Mouse (Mus musculus) heart, postnatal 0 days (tissue): ENCODE measurements at regions not wholly inside any gene's neighbourhood (a gene's known extent, or its start where the extent isn't known, plus 50 kb on each side); places are given as distances from the start of the nearest gene placed in this dataset.

Source experiments
- ATAC-seq: fragments of 200-750 bp; cut with Nextera tagmentation; 2 replicates; pipeline ENCODE4 v1.8.0; 2017; ENCODE audit warnings: low read depth, moderate number of reproducible peaks, moderate library complexity; ENCODE audit not compliant: insufficient read depth
- DNase-seq: peaks from one replicate; pipeline ENCODE4 v3.0.0-alpha.2; 2016; ENCODE audit warnings: low spot score
- H3K27ac ChIP-seq: fragments of 300-500 bp; sonication (generic); 2 replicates; pipeline ENCODE4 v1.5.1; 2014; ENCODE audit warnings: low read depth, mild to moderate bottlenecking
- H3K27me3 ChIP-seq: fragments of 300-500 bp; sonication (generic); 2 replicates; pipeline ENCODE4 v1.6.1; 2014; ENCODE audit warnings: low read length, mixed read lengths; ENCODE audit not compliant: control insufficient read depth, insufficient read depth
- H3K36me3 ChIP-seq: fragments of 300-500 bp; sonication (generic); replicated peaks from 2 replicates; pipeline ENCODE4 v1.6.1; 2014; ENCODE audit warnings: low read length, mixed read lengths; ENCODE audit not compliant: control insufficient read depth, insufficient read depth
- H3K4me1 ChIP-seq: fragments of 300-500 bp; sonication (generic); 2 replicates; pipeline ENCODE4 v1.6.1; 2014; ENCODE audit warnings: antibody characterized with exemption; ENCODE audit not compliant: control insufficient read depth, insufficient read depth
- H3K4me2 ChIP-seq: fragments of 300-500 bp; sonication (generic); 2 replicates; pipeline ENCODE4 v1.6.1; 2014; ENCODE audit warnings: low read depth, mild to moderate bottlenecking, low read length, moderate library complexity
- H3K4me3 ChIP-seq: fragments of 300-500 bp; sonication (generic); 2 replicates; pipeline ENCODE4 v1.5.1; 2014; ENCODE audit warnings: low read depth, low read length
- H3K9ac ChIP-seq: fragments of 300-500 bp; sonication (generic); replicated peaks from 2 replicates; pipeline ENCODE4 v1.6.1; 2014; ENCODE audit warnings: low read depth, low read length, mixed read lengths
- H3K9me3 ChIP-seq: fragments of 300-500 bp; sonication (generic); replicated peaks from 2 replicates; pipeline ENCODE4 v1.6.1; 2016; ENCODE audit warnings: low read length; ENCODE audit not compliant: control insufficient read depth
- CTCF ChIP-seq: IDR thresholded peaks from 2 replicates; pipeline ENCODE4 v1.5.1; 2016; ENCODE audit warnings: antibody characterized with exemption, control low read depth, low read depth
- EP300 ChIP-seq: IDR thresholded peaks from 2 replicates; pipeline ENCODE4 v1.6.1; 2016; ENCODE audit warnings: antibody characterized with exemption, low read depth
- WGBS: fragments of 180-500 bp; shearing (Covaris S2); extraction: QIAGEN DNeasy Blood & Tissue Kit; methylation state at CpG from one replicate; pipeline ENCODE4 v1.1.7; 2014; 5-methylcytosine and 5-hydroxymethylcytosine counted together

DNA sequence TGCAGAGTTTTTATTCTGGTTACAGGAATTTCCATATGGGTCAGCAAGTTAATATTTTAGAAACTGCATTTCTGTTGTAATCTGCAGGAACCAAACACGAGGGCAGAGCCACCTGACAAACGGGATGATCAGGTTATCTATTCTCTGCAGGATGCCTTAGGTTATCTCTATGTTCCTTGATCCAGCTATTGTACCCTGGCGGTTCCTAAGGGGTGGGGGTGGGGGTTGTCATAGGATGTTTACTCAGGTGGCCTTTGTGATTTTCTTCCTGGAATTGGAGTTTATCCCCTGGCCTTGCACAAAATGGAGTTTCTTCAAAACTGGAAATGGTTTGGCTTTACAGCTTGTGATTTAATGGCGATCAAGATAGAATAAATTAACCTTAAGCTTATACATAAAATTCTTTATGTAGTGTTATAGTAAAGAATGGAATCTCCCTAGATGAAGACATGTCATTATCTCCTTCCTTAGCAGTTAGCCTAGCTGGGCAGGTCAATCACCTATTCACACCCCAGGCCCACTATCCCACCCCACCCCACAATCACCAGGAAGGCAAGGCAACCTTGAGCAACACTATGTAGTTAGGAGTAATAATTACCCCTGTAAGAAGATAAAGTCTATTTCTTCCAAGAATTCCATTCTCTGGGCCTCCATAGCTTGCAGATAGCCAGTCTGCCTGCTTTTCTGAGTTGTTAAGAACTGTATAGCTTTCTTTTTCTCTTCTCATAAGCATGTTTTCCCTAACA, 192.3 kb upstream of the B430218F22Rik start:
- H3K4me1 ChIP-seq, result no peaks in the 10 kb centered on the region
- no peak overlapping the region for H3K9ac ChIP-seq
- DNase-seq, result no peak
- TF ChIP-seq CTCF (no peak), EP300 (no peak)
- ATAC-seq, result no peak
- no peaks in the 10 kb centered on the region for H3K27me3 ChIP-seq
- WGBS, result 35% methylated on average over 4 of the region's 4 CpGs
- no peaks in the 10 kb centered on the region for H3K9me3 ChIP-seq
- H3K27ac ChIP-seq, result no peak overlapping the region
- no peak overlapping the region for H3K4me3 ChIP-seq
- no peaks in the 10 kb centered on the region for H3K36me3 ChIP-seq
- no peak overlapping the region for H3K4me2 ChIP-seq

DNA sequence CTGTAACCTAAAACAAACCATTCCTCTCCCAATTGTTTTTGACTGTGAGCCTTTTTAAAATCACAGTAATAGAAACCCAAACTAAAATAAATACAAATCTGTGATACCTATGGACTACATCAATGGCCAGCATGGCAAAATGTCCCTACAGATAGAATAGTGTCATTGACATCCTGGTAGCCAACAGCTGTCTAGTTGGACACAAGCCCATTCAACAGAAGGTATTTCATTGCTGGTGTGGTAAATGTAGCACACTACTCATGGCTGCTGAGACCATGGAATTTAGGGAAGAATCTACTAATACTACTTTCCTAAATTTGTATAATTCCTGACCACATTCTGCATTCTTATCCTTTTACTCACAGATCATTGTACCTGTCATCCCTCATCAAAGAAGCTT, 178.3 kb upstream of the B430218F22Rik start:
- no peak overlapping the region for H3K4me2 ChIP-seq
- no peaks in the 10 kb centered on the region for H3K9me3 ChIP-seq
- no peak overlapping the region for H3K4me3 ChIP-seq
- no peaks in the 10 kb centered on the region for H3K27me3 ChIP-seq
- DNase-seq (no peak), ATAC-seq (no peak)
- H3K9ac ChIP-seq, result no peak overlapping the region
- TF ChIP-seq EP300, result no peak
- TF ChIP-seq CTCF, result no peak
- H3K4me1 ChIP-seq, result no peaks in the 10 kb centered on the region
- no peaks in the 10 kb centered on the region for H3K36me3 ChIP-seq
- H3K27ac ChIP-seq, result no peak overlapping the region

DNA sequence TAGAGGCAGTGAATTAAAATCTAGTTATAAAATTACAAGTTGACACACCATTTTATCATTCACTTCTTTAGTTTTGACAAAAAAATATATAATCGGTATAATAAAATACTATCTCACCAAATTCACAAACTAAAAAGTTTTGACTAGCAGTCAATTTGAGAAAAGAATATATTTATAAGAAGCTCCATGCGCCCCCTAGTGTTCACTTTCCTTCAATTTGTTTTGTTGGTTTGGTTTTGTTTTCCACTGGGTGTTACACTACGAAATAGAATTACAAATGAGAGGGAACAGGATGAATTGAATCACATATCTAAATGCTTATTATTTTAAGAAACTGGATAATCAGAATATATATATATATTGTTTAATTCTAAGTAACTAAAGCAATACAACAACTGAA, 159.1 kb upstream of the B430218F22Rik start:
- Histone ChIP-seq H3K27ac (no peak overlapping the region), H3K27me3 (no peaks in the 10 kb centered on the region), H3K4me2 (no peak overlapping the region), H3K4me1 (no peaks in the 10 kb centered on the region), H3K4me3 (no peak overlapping the region), H3K36me3 (no peaks in the 10 kb centered on the region), H3K9me3 (no peaks in the 10 kb centered on the region), H3K9ac (no peak overlapping the region)
- ATAC-seq (no peak), DNase-seq (no peak)
- 30% methylated on average over 3 of the region's 3 CpGs for WGBS
- TF ChIP-seq CTCF (peak; percentile 49), EP300 (no peak)

DNA sequence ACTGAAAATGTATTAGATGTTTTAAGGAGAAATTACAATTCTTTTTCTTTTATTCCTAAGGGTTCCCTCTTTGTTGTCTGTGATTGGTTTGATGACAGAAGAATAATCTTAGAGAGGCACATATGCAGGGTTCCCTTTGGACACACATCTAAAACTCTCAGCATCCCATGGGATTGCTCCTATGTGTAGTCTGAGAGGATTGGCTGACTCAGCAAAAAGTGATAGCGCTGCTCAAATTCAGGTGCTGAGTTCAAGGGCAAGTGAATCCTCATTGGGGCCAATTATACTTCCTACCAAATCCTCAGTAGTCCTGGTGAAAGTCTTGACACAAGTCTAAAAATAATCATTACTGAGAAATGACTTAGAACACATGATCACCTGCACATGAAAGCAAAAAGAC, 148.5 kb upstream of the B430218F22Rik start:
- Histone ChIP-seq H3K9ac (no peak overlapping the region), H3K4me1 (no peaks in the 10 kb centered on the region), H3K9me3 (no peaks in the 10 kb centered on the region), H3K27me3 (no peaks in the 10 kb centered on the region), H3K4me2 (no peak overlapping the region), H3K27ac (no peak overlapping the region), H3K36me3 (no peaks in the 10 kb centered on the region), H3K4me3 (no peak overlapping the region)
- TF ChIP-seq EP300, result no peak
- TF ChIP-seq CTCF, result no peak
- ATAC-seq (no peak), DNase-seq (no peak)
- 82% methylated on average over 1 of the region's 1 CpGs for WGBS

DNA sequence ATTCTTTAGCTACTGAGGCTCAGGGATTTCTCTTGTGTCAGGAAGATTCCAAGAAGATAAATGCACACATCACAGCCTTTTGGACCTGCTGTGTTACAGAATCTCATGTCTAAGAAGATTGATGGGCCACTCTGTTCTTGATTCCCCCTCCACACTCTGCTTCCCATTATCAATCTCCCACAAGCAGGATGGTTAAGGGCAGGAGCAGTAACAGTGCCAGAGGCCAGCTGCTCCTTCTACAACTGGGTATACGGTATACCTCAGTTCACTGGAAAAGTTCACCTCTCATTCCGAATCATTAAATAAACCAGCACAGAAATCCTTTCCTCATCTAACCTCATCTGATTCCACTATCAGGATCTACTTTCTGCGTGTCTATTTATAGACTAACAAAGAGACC, 141.8 kb upstream of the B430218F22Rik start:
- H3K9me3 ChIP-seq, result no peaks in the 10 kb centered on the region
- no peaks in the 10 kb centered on the region for H3K36me3 ChIP-seq
- H3K9ac ChIP-seq, result no peak overlapping the region
- ATAC-seq, result no peak
- H3K4me3 ChIP-seq, result no peak overlapping the region
- no peak overlapping the region for H3K4me2 ChIP-seq
- 56% methylated on average over 3 of the region's 3 CpGs for WGBS
- no peaks in the 10 kb centered on the region for H3K27me3 ChIP-seq
- no peak overlapping the region for H3K27ac ChIP-seq
- H3K4me1 ChIP-seq, result no peaks in the 10 kb centered on the region
- DNase-seq, result no peak
- no peak for TF ChIP-seq EP300
- TF ChIP-seq CTCF, result no peak

DNA sequence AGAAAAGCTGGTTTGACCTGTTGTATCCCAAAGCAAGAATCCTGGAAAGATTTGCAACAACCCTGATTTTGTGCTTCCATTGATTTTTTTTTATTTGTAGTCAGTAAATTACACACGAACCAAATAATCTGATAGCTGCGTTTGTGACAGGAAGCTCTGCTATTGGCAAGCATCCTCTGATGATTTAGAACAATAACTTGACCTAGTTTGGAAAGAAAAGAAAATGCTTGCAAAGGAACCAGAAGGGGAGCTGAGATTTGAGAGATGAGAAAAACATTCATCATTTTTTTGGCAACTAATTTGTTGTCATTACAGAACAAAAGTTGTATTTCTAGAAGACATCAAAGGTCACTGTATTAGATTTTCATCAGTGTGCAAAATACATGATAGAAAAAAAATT, 140.9 kb upstream of the B430218F22Rik start:
- ATAC-seq (no peak), DNase-seq (no peak)
- H3K27me3 ChIP-seq, result no peaks in the 10 kb centered on the region
- TF ChIP-seq EP300 (no peak), CTCF (no peak)
- no peak overlapping the region for H3K27ac ChIP-seq
- H3K4me2 ChIP-seq, result no peak overlapping the region
- H3K9ac ChIP-seq, result no peak overlapping the region
- H3K4me3 ChIP-seq, result no peak overlapping the region
- no peaks in the 10 kb centered on the region for H3K36me3 ChIP-seq
- 34% methylated on average over 2 of the region's 2 CpGs for WGBS
- no peaks in the 10 kb centered on the region for H3K4me1 ChIP-seq
- no peaks in the 10 kb centered on the region for H3K9me3 ChIP-seq
